Mouse (Mus musculus): ENCODE data around the gene Gm37240. TPM values are rescaled to one million over a fixed set of nuclear protein-coding genes. Genes with fewer than 3 reads are reported as not detected.

Gm37240 gene
- total and polyA plus RNA-seq, 3 experiments: not detected

DNA sequence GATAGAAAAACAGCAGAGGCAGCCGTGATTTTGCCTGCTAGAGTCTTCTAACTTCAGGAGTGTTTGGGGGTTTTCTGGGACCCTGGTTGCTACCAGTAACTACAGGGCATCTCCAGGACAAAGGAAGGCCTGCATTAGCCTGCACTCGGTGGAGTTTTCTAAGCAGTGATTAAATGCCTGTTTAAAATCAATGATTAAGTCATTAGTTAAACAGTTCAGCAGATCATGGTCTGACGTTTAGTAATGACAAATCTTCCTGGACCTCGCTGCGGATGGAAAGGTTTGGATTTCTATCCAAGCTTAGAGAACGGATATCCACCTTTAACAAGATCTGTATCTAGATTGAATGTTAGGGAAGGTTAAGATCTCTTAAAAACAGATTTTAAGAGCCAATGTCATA, 1246.8 kb downstream of the Gm37240 start:
- DNase-seq (ENCODE audit: low spot score): no peak
- Histone ChIP-seq H3K36me3 (replicated peaks) (no peaks in the 10 kb centered on the region), H3K27me3 (ENCODE audit: insufficient read depth, low read length) (peaks cover 52% of the 10 kb centered on the region), H3K4me1 (ENCODE audit: insufficient read depth, low read depth, low read length) (peaks cover 13% of the 10 kb centered on the region), H3K9me3 (replicated peaks) (no peaks in the 10 kb centered on the region), H3K4me3 (ENCODE audit: low read depth, low read length) (no peak overlapping the region)
- no peak for ATAC-seq (ENCODE audit: extremely low read depth, insufficient number of reproducible peaks, low FRiP score, poor library complexity, severe bottlenecking)
- TF ChIP-seq POLR2AphosphoS5 (IDR thresholded peaks at IDR 0.05; ENCODE audit: insufficient replicate concordance, low read depth, low read length) (no peak), GATA2 (IDR thresholded peaks at IDR 0.05; ENCODE audit: borderline replicate concordance, low read depth, low read length) (no peak), GATA1 (IDR thresholded peaks at IDR 0.05; ENCODE audit: borderline replicate concordance, low read length) (no peak), TAL1 (conservative IDR thresholded peaks at IDR 0.05; ENCODE audit: low read depth, low read length) (no peak), CTCF (IDR thresholded peaks at IDR 0.05; ENCODE audit: low read depth, low read length) (no peak)

DNA sequence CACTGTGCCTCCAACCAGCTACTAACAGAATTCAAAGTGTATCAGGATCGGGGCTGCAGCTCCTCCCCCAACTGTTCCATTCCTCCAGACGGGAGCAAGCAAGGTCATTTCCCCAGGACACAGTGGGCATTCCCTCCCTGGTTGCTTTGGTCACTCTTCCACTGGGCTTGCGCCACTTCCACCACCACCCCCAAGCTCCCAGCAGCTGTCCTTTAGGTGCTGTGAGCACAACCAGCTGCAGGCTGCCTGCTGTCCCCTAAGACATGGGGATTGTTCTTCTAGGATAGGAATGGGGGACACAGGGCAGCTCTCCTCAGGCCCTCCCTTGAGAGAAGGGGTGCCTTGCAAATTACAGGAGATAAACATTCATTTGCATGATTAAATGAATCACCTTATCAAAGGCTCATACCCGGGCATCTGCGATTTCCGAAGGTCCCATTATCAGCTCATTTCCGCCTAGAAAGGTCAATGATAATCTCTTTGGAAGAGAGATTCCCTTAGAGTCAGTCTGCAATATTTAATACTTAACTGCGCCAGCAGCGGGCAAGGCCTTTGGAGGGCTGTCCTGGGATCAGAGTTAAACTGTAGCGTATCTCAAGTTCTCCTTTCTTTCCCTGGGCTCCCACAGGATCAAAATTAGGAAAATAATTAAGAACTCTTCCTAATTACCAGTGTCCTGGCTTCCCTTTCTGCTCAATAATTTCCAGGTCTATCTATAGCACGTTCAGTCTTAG, 1247.4 kb downstream of the Gm37240 start:
- ATAC-seq (ENCODE audit: extremely low read depth, insufficient number of reproducible peaks, low FRiP score, poor library complexity, severe bottlenecking): no peak
- Histone ChIP-seq H3K4me3 (ENCODE audit: low read depth, low read length) (no peak overlapping the region), H3K27me3 (ENCODE audit: insufficient read depth, low read length) (peaks cover 47% of the 10 kb centered on the region), H3K36me3 (replicated peaks) (no peaks in the 10 kb centered on the region), H3K4me1 (ENCODE audit: insufficient read depth, low read depth, low read length) (peaks cover 7% of the 10 kb centered on the region), H3K9me3 (replicated peaks) (no peaks in the 10 kb centered on the region)
- no peak for DNase-seq (ENCODE audit: low spot score)
- TF ChIP-seq POLR2AphosphoS5 (IDR thresholded peaks at IDR 0.05; ENCODE audit: insufficient replicate concordance, low read depth, low read length): no peak
- TF ChIP-seq GATA1 (IDR thresholded peaks at IDR 0.05; ENCODE audit: borderline replicate concordance, low read length): no peak

DNA sequence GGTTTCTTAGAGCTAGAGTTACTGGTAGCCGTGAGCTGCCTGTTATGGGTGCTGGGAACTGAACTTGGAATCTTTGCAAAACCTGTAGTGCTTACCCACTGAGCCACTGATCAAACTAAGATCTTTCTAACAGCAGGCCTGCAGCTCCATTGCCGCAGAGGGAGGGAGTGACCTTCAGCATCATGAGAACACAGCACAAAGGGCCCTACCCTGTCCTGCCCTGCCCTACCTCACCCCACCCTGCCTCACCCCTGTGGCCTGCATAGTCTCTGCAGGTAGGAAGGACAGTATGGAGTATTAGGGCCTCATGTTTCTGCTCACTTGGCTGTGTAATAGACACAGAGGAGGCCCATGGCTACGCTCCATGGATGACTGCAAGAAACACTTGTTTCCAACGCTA, 1248.5 kb downstream of the Gm37240 start:
- no peak for TF ChIP-seq GATA1 (IDR thresholded peaks at IDR 0.05; ENCODE audit: borderline replicate concordance, low read length)
- no peak for TF ChIP-seq POLR2AphosphoS5 (IDR thresholded peaks at IDR 0.05; ENCODE audit: insufficient replicate concordance, low read depth, low read length)
- no peak for TF ChIP-seq GATA2 (IDR thresholded peaks at IDR 0.05; ENCODE audit: borderline replicate concordance, low read depth, low read length)
- TF ChIP-seq TAL1 (conservative IDR thresholded peaks at IDR 0.05; ENCODE audit: low read depth, low read length): no peak
- no peak for TF ChIP-seq CTCF (IDR thresholded peaks at IDR 0.05; ENCODE audit: low read depth, low read length)
- H3K27me3 ChIP-seq (ENCODE audit: insufficient read depth, low read length): peaks cover 46% of the 10 kb centered on the region
- no peak overlapping the region for H3K4me3 ChIP-seq (ENCODE audit: low read depth, low read length)
- DNase-seq (ENCODE audit: low spot score) (no peak), ATAC-seq (ENCODE audit: extremely low read depth, insufficient number of reproducible peaks, low FRiP score, poor library complexity, severe bottlenecking) (no peak)
- no peaks in the 10 kb centered on the region for H3K36me3 ChIP-seq (replicated peaks)
- H3K9me3 ChIP-seq (replicated peaks): no peaks in the 10 kb centered on the region
- H3K4me1 ChIP-seq (ENCODE audit: insufficient read depth, low read depth, low read length): peaks cover 5% of the 10 kb centered on the region; the same call in 1 of the 2 replicates

DNA sequence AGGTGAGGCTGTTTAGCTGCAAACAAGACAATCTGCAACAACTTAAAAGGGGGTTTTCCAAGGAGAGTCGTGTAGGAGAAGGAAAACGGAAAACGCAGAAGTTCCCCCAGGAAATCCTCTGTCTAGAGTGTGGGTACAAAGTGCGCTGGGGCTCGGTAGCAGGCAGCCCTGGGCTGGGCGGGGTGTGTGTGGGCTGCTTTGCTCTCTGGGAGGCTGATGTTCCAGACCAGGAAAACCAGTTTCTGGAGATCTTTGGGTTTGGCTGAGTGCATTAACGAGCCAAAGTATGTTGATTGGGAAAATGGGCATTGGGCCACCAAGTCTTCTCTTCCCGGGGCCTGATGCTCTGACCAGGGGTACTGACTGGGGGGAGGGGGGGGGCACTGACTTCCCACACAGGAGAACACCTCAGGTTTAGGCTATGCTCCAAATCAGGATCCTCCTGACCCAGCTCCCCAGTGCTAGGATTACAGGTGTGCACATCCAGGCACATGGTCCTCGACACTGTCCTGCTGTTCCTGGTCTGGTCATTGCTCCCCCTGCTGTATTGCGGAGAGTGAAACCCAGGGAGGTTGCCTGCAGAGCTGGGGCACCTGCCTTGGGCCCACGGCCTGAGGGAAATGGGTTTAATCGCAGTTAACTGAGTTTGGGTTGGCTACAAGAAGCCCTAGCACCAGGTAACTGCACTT, 1249.3 kb downstream of the Gm37240 start:
- ATAC-seq (ENCODE audit: extremely low read depth, insufficient number of reproducible peaks, low FRiP score, poor library complexity, severe bottlenecking) (no peak), DNase-seq (ENCODE audit: low spot score) (no peak)
- TF ChIP-seq POLR2AphosphoS5 (IDR thresholded peaks at IDR 0.05; ENCODE audit: insufficient replicate concordance, low read depth, low read length) (no peak), CTCF (IDR thresholded peaks at IDR 0.05; ENCODE audit: low read depth, low read length) (no peak), GATA1 (IDR thresholded peaks at IDR 0.05; ENCODE audit: borderline replicate concordance, low read length) (no peak), GATA2 (IDR thresholded peaks at IDR 0.05; ENCODE audit: borderline replicate concordance, low read depth, low read length) (no peak), TAL1 (conservative IDR thresholded peaks at IDR 0.05; ENCODE audit: low read depth, low read length) (no peak)
- H3K36me3 ChIP-seq (replicated peaks): no peaks in the 10 kb centered on the region
- H3K27me3 ChIP-seq (ENCODE audit: insufficient read depth, low read length): peaks cover 46% of the 10 kb centered on the region
- H3K4me1 ChIP-seq (ENCODE audit: insufficient read depth, low read depth, low read length): peaks cover 5% of the 10 kb centered on the region; the same call in 1 of the 2 replicates
- no peaks in the 10 kb centered on the region for H3K9me3 ChIP-seq (replicated peaks)
- H3K4me3 ChIP-seq (ENCODE audit: low read depth, low read length): no peak overlapping the region

DNA sequence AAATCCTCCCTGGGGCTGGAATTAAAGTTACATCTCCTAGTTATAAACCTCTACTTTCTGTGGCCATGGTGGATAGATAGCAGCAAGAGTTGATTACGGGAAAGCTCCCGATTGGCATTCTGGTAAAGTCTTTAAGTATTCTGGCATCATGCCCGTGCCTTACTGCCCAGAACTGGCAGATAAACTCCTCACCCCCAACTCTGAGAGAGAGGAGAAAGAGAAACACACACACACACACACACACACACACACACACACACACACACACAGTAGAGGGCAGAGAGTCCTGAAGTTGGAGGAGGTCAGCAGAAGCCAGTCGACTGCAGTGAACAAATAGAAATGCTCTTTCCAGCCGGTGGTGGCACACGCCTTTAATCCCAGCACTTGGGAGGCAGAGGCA, 1250.2 kb downstream of the Gm37240 start:
- H3K4me1 ChIP-seq (ENCODE audit: insufficient read depth, low read depth, low read length): peaks cover 5% of the 10 kb centered on the region; the same call in 1 of the 2 replicates
- ATAC-seq (ENCODE audit: extremely low read depth, insufficient number of reproducible peaks, low FRiP score, poor library complexity, severe bottlenecking) (no peak), DNase-seq (ENCODE audit: low spot score) (no peak)
- H3K4me3 ChIP-seq (ENCODE audit: low read depth, low read length): no peak overlapping the region
- peaks cover 47% of the 10 kb centered on the region for H3K27me3 ChIP-seq (ENCODE audit: insufficient read depth, low read length)
- TF ChIP-seq POLR2AphosphoS5 (IDR thresholded peaks at IDR 0.05; ENCODE audit: insufficient replicate concordance, low read depth, low read length): no peak
- TF ChIP-seq GATA2 (IDR thresholded peaks at IDR 0.05; ENCODE audit: borderline replicate concordance, low read depth, low read length): no peak
- no peak for TF ChIP-seq CTCF (IDR thresholded peaks at IDR 0.05; ENCODE audit: low read depth, low read length)
- no peak for TF ChIP-seq GATA1 (IDR thresholded peaks at IDR 0.05; ENCODE audit: borderline replicate concordance, low read length)
- TF ChIP-seq TAL1 (conservative IDR thresholded peaks at IDR 0.05; ENCODE audit: low read depth, low read length): no peak
- no peaks in the 10 kb centered on the region for H3K36me3 ChIP-seq (replicated peaks)
- H3K9me3 ChIP-seq (replicated peaks): no peaks in the 10 kb centered on the region

DNA sequence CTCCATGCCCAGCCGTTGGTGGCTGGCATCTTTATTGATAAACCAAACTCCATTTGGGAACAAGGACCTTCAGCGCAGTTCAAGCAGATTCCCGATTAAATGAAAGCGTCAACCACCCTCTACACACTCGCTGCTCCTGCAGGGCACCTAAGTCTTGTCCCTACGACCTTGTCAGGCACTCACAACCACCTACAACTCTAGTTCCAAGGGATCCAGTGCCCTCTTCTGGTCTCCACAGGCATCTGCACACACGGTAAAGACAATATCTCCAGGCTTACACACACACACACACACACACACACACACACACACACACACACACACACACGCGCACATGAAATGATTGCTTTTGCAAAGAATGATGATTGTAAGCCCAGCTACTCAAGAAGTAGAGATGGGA, 1255.7 kb downstream of the Gm37240 start:
- TF ChIP-seq GATA1 (IDR thresholded peaks at IDR 0.05; ENCODE audit: borderline replicate concordance, low read length) (no peak), POLR2AphosphoS5 (IDR thresholded peaks at IDR 0.05; ENCODE audit: insufficient replicate concordance, low read depth, low read length) (no peak), CTCF (IDR thresholded peaks at IDR 0.05; ENCODE audit: low read depth, low read length) (no peak), GATA2 (IDR thresholded peaks at IDR 0.05; ENCODE audit: borderline replicate concordance, low read depth, low read length) (no peak), TAL1 (conservative IDR thresholded peaks at IDR 0.05; ENCODE audit: low read depth, low read length) (no peak)
- no peaks in the 10 kb centered on the region for H3K36me3 ChIP-seq (replicated peaks)
- H3K9me3 ChIP-seq (replicated peaks): peaks cover 4% of the 10 kb centered on the region

More for the DNA sequence above, 1255.7 kb downstream of the Gm37240 start:
- Histone ChIP-seq H3K27me3 (ENCODE audit: insufficient read depth, low read length) (peaks cover 28% of the 10 kb centered on the region), H3K4me1 (ENCODE audit: insufficient read depth, low read depth, low read length) (peaks cover 3% of the 10 kb centered on the region; the same call in 1 of the 2 replicates), H3K4me3 (ENCODE audit: low read depth, low read length) (no peak overlapping the region)
- ATAC-seq (ENCODE audit: extremely low read depth, insufficient number of reproducible peaks, low FRiP score, poor library complexity, severe bottlenecking) (no peak), DNase-seq (ENCODE audit: low spot score) (no peak)
